Mouse (Mus musculus) lung, postnatal 4 days (tissue): Measurements from ENCODE around the gene Klhl30.

Source experiments
- DNase-seq, 2 experiments: peaks; one replicate each; pipeline ENCODE4 v3.0.0; 2021

The Klhl30 gene

DNA sequence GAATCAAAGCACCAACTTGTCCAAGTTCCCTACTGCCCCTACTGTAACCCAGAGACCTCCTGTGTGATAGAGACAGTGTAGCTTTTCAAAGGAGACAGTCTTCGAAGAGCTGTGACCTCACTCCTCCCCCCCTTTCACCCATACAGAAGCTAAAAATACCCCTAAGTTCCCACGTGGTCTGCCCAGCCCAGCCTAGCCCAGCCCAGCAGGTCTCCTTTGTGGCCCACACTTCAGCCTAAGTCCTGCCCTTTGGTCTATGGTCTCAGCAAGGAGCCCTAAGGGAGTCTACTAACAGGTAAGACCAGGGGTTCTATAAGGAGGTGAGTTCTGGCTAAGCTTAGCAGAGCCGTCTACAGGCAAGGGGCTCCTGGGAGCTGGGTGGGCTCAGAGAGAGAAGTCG is at the start of gene Klhl30:
TSS of gene Klhl30 (plus strand) at position 176 of the 400 bp plus-strand sequence.
- no peak for DNase-seq

- peak; percentile 19 to 57 for DNase-seq
Observed at GRCm38 (mm10) chr1:91301206-91301920, 49.5 kb upstream of the Klhl30 start.

GRCm38 (mm10) chr1:91302021-91302420 is 48.8 kb upstream of the Klhl30 start:
- DNase-seq: peak; percentile 18 to 71

DNA sequence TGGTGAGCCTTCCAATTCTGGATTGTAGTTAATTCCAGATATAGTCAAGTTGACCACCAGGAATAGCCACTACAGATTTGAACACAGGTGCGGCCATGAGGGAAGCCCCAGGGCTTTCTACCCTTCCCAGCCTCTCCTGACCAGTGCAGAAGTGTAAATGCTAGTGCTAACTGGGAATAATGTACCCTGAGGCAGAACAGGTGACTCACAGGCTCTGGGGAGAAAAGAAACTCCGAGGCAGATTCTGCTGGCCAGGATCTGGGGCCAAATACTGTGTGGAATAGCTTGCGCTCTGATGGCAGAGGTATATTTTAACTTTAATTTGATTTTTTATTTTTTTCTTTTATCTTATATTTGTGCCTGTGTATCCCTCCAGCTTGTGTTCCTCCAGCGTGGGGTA is 46.2 kb upstream of the Klhl30 start:
- peak in 1 of 2 experiments; percentile 4 for DNase-seq

DNA sequence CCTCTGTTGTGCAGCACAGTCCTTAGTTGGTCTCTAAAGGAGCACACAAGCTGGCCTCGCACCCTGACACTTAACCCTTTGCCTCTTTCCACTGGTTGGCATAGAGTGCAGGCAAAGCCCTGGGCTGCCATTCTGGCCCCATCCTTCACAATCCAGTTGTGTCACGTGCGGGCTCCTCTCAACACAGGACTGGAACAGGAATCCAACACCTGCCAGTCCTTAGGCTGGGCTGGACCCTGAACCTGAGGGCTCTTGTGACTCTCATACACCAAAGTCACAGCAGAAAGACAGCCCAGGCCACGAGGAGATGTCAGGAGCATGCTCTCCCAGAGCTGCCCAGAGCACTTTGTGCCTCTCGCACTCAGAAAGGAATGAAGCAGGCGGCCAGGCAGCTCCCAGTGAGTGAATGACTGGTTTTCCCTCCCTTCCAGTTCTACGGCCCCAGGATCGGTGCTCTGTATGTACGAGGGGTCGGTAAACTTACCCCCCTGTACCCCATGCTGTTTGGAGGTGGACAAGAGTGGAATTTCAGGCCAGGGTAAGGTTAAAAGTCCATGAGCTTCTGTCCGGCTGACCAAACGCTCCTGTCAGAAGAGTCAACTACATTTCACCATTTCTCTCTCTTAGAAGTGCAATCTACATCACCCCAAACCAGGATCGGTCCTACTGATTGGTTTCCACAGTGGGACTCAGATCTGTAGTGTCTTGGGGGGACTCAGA is 41.3 kb upstream of the Klhl30 start:
- no peak for DNase-seq

- DNase-seq: peak; percentile 7 to 46
Observed at GRCm38 (mm10) chr1:91312273-91312672, 38.5 kb upstream of the Klhl30 start.

DNA sequence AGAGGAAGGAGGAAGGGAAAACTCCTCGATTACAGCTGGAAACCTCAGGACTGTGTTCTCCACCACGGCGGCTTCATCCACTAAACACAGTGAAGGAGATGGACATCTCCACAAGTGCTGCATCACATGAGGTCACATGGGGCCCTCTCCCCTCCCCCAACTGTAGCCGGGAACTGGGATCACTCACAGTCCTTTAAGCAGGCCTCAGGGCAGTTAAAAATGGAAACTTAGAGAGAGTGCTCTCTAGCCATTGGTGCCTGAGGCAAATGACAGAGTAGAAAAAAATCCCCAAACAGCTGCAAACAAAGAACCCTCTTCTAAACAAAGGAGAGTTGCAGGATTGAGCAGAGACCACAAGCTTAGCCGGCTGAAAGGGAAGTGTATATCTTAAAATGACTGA is 37.6 kb upstream of the Klhl30 start:
- peak; percentile 24 to 56 for DNase-seq

GRCm38 (mm10) chr1:91317656-91318055 is 33.2 kb upstream of the Klhl30 start:
- DNase-seq: no peak

- no peak for DNase-seq
Observed at GRCm38 (mm10) chr1:91321760-91322438, 28.9 kb upstream of the Klhl30 start, which contains the start of gene Espnl. Espnl (plus strand) TSS chr1:91322075.

GRCm38 (mm10) chr1:91324646-91325045 is 26.2 kb upstream of the Klhl30 start:
- DNase-seq: no peak

DNA sequence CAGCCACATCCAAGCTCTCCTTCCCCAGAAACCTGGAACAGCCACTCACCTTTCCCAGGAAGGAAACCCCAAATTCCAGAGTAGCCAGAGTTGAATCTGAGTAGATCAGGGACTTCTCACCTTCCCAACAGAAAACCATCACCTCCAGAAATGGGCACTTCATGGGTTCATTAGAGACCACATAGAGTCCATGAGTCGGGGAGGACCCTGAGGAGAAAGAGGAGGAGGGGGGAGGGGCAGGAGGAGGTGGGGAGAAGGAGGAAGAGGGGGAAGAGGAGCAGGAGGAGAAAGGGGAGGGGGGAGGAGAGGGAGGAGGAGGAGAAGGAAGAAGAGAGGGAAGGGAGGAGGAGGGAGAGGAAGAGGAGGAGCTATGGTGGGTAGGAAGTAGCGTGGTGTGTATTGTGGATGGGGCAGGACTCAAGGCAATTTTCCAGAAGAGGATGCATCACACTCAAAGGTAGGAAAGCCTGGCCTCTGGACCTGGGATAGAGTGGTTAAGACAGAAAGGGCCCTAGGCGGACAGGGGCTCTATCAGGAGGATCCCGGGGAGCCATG is 25.3 kb upstream of the Klhl30 start:
- no peak for DNase-seq

DNA sequence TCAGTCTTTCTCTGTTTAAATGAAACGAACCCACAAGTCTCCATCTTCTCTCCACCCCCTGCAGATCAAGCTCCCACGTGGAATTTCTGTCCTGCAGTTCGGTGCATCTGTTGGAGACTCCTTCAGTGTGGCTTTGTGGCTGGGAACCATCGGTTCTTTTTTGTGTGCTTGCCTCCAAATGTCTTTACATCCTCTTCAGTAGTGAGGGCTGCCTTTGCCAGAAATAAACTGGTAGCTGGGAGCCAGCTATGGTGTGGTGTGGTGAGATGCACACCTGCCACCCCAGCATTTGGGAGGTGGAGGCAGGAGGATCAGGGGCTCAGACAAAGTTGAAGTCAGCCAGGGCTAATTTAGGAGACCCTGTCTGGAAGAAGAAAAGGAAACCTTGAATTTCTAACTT is 18.7 kb upstream of the Klhl30 start:
- DNase-seq: no peak

DNA sequence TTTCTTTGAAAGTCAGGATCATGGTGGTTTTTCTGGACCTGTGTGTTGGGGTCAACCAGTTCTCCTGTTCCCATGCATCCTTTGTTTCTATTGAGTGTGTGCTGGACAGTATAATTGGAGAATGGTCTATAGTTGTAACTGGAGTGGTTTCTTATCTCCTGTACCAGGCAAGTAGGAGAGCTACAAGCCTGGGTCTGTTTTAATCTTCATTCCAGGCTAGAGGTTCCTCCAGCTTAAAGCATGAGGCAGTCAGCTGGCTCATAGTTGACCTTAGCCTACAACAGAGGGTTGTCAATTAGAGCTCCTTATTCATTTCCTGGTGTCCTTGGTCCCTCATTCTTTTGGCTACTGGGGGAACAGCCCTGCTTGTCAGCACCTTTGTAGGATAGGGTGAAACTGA is 17.2 kb upstream of the Klhl30 start:
- no peak for DNase-seq

DNA sequence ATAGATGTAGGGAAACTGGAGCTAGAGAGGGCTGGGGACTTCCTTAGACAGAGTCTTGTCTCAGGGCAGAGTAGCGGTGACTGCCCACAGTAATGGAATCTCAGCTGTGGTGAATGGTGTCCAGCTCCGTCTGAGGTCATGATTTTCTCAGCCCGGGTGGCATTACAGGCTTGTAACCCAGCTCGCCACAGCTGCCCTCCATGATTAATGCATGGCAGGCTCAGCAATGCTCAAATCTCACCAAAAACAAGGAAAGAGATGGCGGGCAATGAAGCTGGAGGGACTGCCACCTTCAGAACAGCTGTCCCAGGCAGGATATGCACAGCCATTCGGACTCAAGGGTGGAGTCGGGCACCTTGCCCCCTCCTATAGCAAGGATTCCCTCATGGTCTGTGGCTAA is 13.5 kb upstream of the Klhl30 start:
- no peak for DNase-seq

GRCm38 (mm10) chr1:91344001-91344400 is 6.8 kb upstream of the Klhl30 start:
- DNase-seq: no peak

- no peak for DNase-seq
Observed at GRCm38 (mm10) chr1:91344921-91345685, 5.7 kb upstream of the Klhl30 start.

GRCm38 (mm10) chr1:91346892-91347291 is 3.9 kb upstream of the Klhl30 start:
- DNase-seq: peak; percentile 43 to 75

DNA sequence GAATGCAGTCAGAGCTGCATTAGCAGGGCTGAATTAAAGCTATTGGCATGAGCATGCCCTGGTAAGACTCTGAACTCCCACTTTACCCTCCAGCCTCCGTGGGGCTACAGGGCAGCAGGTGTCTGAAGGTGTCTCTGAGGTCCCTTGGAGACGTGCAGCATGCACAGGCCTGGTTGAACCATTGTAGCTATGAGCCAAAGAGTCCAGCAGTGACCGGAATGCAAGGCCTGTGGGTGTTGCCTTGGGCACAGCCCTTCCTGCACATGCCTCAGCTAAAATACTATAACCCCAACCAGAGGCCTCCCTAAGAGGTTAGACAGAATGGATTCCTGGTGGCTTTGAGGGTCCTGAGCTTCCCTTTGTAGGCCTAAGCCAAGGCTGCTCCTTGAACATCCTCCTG is 433 bp downstream of the Klhl30 start:
- no peak for DNase-seq

DNA sequence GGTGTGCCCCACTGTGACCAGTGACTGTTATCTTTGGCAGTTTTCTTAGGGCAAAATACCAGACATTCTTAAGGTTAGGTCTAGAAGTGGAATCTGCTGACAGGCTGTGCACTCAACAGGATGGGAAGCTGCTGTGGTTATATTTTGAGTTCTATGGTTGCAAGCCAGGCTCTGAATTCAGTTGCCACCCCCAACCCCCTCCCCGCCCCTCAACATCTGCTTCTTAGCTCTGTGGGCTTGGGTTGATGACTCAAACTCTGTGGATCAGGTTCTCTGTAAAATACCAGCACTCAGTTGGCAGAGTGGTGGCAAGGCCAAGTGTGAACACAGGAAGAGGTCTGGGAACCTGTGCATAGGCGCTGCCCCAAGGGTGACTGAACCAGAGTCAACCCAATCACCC is 1.5 kb downstream of the Klhl30 start:
- DNase-seq: no peak

- no peak for DNase-seq
Observed at GRCm38 (mm10) chr1:91356105-91356504, 5.3 kb downstream of the Klhl30 start.

DNA sequence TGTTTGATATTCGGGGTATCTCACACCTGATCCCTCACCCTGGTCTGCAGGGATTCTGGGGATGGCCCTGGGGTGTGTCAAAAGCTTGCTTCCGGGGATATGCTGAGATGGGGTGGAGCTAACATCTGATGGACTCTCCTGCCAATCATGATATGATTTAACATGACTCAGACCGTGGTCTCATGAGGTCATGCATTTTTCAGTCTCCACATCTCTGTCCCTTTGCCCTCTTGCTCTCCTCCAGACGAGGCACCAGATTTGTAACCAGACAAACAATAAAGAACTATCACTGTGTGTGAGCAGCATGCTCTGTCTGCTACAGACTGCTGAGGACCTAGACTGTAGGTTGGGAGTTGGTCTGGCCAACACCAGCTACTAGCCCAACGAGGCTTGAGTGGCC is 11.3 kb downstream of the Klhl30 start:
- no peak for DNase-seq

DNA sequence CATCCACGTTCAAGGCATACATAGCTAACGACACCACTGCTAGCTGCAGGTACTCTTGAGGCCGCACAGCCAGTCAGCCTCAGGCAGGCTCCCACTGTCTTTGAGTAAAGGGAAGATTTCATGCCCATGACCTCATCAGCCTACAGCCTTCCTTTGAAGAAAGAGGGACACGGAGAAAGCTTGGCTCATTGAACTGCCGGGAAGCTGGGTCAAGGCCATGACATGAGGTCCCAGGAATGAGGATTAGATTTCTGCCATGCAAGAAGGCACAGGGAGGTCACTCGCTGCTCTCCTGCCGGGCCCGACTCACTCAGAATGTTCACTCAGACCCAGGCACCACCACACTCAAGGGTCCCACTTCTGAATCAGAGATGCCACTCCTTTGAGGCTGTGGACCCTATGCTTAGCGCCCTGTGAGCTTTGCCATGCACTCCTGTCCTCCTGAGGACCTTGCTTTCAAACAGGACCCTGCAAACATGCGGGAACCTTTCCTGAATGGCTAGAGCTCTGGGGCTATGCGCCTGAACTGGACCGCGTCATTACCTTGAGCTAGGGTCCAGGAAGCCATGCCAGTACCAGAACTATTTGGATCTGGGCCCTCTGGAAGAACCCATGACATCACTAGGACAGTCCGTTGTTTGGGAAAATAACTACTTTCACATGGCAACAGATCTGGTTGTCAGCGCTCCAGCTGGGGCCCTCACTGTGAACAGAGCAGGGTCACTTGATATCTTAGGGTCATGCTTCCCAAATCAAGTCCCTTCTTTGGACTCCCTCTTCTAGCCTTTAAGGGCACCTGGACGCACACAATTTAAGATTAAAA is 14.2 kb downstream of the Klhl30 start:
- no peak for DNase-seq
